Mouse (Mus musculus) lung, postnatal 14 days (tissue): ENCODE measurements around the gene Mettl26.
"Not testable (repeated sequence)": the region's sequence is repeated elsewhere in the genome, so short reads cannot be mapped to it uniquely, and the experiment has no call there.

Source experiments
- DNase-seq: peaks from one replicate; pipeline ENCODE4 v3.0.0; 2021

The Mettl26 gene

DNA sequence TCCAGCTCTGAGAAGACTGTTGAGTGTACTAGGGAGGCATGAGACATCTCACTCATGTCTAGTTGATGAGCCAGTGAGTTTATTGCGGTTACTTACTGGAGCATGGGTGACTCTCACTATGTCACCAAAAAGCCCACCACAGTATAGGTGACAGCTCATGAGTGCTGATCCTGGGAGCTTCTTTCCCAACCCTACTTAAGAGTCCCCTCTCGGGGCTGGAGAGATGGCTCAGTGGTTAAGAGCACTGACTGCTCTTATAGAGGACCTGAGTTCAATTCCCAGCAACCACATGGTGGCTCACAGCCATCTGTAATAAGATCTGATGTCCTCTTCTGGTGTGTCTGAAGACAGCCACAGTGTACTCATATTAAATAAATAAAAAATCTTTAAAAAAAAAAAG is 4.9 kb upstream of the Mettl26 start:
- no peak for DNase-seq

DNA sequence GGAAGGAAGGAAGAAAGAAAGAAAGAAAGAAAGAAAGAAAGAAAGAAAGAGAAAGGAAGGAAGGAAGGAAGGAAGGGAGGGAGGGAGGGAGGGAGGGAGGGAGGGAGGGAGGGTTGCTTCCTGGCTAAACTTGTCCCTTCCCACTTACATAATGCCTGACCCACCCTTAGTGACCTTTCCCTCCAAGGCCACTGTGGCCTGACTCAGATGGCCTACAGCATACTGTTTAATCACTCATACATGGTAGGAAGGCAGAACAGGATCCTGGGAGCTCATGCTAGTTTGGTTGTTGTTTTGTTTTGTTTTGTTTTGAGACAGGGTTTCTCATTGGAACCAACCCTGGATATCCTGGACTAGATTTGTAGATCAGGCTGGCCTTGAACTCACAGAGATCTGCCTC is 3.3 kb upstream of the Mettl26 start:
- DNase-seq = not testable (repeated sequence)

DNA sequence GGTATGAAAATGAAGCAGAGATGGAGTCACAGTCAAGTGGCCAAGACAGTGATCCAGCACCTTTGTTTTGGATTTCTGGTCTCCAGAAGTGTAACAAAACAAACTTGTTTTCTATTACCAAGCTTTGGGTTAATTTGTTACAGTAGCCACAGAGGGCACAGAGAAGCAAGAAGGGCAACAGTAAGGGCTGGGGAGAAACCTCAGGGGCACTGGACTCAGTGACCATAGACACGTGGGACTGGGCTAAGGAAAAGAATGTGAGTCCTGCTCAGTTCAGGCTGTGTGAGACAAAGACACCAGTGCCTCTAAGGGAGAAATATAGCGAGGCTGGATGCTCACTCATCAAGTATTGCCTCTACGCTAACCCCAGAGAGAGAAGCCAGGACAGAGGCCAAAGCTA is 2.2 kb upstream of the Mettl26 start:
- no peak for DNase-seq

DNA sequence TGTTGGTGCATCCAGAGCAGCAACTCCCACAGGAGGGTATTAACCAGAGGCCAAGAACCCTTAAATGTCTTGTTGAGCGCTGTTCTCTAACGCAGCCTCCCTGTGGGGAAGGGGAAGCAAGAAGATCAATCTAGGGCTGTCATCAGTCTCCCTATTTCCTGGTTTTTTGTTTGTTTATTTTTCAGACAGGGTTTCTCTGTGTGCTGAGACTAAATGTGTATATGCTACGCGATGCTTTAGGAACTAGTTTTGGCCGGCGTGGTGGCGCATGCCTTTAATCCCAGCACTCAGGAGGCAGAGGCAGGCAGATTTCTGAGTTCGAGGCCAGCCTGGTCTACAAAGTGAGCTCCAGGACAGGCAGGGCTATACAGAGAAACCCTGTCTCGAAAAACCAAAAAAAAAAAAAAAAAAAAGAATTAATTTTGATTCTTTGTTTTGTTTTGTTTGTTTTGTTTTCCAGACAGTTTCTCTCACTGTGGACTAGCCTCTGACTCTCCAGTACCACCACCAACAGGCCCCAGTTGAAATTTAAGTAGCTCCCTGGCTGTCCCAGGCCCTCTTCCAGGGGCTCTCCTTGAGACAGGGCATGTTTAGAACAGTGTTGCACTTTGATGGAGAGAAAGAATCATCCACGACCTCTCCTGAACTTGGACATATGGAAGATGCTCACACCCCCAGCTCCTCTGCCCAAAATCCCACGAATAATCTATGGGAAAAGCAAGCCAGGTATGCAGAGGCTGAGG is 1.3 kb upstream of the Mettl26 start:
- no peak for DNase-seq

DNA sequence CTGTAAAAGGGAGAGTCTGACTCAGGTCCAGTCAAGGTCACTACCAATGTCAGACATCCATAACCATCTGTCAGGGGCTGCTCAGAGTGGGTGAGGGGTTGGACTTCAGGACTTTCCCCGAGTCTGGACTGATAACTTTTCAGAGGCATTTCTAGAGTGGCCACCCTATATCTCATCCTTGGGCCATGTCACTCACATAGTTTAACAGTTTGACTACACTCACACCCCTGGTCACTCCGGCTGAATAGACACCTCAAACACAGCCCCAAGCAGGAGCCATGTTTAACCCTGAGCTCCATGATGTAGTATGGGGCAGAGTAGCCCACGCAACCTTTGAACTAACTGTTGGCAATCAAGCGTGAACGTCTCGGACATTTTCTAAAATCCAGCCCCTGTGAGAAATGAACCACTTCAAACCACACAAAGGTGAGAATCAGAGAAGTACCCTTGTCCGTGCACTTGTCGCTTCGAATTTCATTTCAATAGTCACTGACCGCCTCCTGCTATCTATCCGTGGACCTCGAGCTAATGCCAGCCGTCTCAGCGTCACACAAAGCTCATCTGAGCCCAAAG is 640 bp upstream of the Mettl26 start:
- no peak for DNase-seq

DNA sequence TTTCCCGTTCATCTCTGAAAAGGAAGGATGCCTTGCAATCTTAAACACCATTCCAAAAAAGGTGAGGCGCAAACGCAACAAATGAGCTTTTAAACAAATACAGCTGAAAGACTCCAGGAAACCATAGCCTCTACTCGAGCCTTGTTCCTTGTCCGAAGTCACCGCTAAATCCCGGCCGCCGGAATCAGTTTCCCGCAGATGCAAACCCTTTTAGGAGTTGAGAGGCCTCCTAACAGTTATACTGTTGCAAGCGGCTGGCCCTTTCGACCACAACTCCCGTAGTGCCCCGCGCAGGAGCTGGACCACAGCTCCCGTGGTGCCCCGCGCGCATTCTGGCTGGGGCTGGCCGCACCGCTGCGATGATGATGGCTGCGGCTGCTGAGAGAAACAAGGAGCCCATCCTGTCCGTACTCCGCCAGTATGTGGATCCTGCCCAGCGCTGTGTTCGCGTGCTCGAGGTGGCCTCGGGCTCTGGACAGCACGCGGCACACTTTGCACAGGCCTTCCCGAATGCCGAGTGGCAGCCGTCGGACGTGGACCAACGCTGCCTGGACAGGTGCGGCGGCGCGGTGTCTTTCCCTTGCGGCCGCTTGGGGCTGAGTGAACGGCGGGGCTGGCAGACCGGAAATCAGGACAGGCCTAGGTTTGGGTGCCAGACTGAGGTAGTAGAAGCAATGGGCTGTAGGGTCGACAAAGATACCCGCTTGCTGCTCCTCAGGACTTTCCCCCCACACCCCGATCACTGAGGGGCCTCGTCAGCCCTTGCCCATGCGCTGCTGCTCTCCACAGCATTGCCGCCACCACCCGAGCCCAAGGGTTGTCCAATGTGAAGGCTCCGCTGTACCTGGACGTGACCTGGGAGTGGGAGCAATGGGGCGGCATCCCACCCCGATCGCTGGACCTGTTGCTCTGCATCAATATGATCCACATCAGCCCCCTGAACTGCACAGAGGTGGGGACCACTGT is 580 bp downstream of the Mettl26 start:
- peak; percentile 88 for DNase-seq

DNA sequence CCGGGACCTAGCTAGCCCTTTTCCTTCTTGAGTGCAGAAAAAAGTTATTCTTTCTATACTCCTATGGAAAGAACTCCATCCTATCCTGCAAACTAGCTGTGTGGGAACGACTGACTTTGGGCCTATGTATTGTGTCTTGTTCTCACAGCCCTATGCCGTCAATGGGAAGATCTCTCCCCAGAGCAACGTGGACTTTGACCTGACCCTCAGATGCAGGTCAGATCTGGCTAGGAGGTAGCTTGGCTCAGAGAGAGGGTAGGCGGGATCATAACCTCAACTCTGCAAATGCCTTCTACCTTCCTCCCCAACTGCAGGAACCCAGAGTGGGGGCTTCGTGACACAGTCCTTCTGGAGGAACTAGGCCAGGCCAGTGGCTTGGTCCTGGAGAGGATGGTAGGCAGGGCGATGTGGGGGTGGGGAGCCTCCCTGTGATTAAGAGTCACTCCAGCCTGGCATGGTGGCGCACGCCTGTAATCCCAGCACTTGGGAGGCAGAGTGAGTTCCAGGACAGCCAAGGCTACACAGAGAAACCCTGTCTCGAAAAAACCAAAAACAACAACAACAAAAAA is 1.6 kb downstream of the Mettl26 start:
- DNase-seq = no peak

DNA sequence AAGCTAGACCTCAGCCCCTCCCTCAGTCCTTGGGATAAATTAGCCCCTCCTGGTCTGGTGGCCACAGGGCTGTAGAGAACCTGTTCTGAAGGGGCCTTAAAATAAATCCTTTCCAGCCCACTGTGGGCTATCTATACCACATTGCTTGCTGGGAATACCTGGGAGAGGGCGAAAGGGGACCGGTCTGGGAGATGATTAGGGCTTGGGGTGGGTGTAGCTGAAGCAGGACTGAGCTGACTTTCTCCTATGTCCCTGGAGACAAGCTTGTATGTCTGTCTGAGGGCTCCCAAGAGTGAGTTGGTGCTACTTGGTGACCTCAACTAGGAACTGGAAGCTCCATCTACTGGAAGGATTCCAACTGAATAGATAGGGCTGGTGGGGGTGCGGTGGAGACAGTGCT is 2.2 kb downstream of the Mettl26 start:
- DNase-seq = no peak

DNA sequence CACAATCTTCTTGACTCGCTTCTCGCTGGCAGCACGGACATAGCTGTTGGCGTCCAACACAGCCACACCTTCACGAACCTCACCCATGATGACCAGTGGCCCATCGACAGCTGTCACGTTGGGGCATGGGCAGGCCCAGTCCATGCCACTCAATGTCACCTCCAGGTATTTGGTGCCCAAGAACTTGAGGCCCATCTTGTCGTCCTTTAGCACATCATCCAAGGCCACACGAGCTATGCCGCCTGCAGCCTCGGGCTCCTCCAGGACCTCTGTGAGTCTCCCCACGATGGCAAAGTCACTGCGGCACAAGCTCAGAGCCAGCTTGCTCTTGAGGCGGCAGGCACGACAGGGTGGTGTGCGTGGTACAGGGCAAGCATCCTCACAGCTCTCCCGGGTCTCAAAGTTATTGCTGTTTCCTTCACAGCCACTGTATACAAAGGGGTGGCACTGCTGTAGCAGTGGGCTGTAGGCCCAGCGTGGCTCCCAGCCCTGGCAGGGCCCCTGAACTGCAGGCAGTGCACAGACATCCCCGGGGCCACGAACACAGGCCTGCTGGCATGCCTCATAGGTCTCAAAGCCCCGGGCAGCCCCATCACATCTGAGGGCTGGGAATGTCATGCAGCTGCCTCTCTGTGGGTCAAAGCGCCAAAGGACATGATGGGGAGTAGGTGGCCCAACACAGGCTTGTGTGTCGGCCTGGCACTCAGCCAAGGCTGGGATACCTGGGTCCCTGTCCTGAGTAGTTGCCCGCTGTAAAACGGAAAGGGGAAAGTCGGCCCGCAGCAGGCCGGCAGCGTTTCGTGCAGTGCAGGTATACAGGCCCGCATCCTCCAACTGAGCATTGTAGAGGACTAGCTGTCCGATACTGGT is 3.1 kb downstream of the Mettl26 start:
- no peak for DNase-seq

DNA sequence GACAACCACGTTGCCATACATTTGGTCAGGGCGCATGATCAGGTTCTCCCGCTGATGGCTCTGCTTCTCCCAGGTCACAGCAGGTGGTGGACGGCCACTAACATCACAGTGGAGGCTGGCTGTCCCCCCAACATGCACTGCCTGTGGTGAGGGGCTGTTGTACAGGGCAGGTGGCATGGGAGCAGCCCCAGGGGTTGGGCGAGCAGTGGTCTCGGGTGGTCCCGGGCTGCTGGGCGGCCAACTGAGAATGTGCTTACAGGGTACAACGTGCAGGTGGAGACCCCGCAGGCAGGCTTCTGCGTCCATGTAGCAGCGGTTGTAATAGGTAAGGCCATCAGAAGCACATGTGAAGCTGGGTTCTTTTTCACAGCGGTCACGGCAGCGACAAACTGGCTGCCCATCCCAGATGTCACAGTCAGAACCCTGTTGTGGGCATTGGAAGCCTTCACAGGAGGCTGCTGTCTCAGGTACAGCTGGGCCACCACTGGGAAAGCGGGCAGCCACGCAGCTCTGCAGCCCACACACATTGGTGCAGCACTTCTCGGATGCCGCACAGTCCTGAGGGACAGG is 3.8 kb downstream of the Mettl26 start:
- no peak for DNase-seq

DNA sequence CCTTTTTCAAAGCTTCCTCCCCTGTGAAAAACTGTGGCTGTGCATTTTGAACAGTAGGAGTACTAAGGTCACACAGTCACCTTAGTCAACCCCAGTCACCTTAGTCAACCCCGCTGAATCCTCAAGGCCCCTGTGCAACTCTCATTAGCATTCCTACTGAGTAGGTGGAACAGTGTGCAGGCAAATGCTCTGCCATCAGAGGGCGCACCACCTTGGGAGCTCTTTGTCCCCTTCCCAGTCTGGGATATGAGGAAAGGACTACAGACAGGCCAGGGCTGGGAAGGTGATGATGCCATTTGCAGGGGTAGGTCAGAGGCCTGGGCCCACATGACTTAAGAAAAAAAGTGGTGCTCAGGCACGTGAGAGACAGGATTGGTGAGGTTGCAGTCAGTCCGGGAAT is 4.4 kb downstream of the Mettl26 start:
- DNase-seq = peak; percentile 35

DNA sequence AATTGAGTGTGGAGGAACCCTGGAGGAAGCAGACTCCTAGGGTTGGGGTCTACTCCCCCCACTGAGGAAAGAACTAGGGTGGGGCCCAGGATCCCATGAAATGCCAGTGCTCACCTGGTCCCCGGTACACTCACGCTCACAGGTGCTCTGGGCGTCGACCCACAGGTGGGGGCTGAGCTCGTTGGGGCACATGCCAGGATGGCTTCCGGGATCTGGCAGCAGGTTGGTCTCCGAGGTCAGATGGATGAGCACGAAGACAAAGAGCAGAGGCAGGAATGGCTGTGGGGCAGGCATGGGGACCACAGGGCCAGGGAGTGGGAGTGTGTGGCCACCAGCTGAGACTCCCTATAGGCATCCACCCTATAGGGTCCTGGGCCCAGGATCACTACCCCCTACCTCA is 4.9 kb downstream of the Mettl26 start:
- DNase-seq = no peak

DNA sequence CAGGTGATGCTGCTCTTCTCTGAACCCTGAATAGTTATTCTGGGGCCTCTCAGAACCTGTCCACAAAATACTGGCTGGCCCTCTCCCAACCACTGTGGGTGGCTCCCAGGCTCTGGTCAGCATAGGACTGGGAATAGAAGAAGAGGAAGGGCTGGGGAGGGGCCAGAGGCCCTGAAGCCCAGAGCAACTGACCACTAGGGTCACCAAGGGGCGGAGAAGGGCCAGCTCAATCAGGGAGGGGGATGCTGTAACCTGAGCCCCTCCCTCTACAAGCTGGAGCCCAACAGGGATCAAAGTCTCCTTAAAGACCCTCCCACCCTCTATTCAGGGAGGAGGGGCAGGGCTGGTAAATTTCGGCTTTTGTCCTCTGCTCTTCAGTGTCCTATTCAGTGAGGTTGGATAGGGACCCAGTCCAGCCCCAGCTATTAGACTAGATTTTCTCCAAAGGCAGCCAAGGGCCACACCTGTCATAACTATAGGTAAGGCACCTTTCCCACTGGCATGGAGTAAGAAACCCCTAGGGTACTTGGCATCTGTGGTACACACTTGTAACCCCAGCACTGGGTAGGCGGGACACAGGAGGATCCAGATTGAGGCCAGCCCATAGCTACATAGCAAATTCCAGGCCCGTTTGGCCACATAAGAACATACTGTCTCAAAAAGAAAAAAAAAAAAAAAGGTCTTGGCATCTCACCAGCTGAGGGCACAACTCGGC is 5.5 kb downstream of the Mettl26 start, which contains the start of gene Wfikkn1:
Wfikkn1 (minus strand) TSS at position 663 of the 715 bp plus-strand sequence.
- no peak for DNase-seq

DNA sequence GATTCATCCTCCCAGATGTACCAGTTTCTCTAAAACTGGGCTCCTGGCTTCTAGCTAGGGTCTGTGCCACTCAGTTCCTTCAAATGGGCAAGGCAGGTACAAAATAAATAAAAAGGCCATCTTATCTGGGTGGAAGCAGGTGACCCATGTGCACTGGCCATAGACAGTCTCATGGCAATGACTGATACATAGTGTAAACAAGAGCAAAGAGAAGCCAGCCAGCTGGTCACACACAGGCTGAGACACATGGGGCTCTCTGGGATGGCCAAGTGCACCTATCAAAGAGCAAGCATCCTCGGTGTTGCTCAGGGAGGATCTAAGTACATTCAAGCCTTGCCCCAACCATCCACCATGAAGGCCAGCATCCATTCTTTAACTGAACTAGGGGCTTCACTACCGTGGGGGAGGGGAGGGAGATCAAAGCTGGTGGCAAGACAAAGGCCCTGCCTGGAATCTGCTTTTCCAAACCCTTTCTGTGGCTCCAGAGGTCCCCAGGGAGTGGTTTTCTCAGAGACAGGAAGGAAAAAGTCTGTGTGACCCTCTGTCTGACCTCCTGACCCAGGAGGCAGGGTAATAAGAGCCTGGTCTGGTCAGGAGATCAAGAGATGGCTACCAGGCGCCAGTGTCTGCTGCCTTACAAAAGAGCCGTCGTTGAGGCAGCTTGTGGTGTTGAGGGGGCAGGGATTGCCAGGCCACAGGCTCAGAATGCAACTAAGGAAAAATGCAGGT is 6.2 kb downstream of the Mettl26 start:
- no peak for DNase-seq

DNA sequence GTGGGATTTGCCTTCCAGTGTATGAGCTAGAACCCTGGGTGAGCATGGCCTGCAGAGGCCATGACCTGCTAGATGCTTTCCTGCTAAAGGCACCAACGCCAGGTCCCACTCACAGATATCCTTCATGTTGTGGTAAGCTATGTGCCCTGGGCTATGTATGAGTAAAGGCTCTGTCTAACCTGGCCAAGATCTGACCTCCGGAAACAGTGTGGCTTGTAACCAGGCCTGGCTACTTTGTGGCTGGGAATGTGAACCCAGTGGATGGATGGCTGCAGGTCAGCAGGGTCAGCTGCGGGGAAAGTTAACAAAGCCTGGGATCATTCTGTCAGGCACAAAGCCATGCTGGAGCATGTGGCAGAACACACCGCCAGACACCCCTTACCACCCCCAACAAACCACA is 6.8 kb downstream of the Mettl26 start:
- DNase-seq = no peak

DNA sequence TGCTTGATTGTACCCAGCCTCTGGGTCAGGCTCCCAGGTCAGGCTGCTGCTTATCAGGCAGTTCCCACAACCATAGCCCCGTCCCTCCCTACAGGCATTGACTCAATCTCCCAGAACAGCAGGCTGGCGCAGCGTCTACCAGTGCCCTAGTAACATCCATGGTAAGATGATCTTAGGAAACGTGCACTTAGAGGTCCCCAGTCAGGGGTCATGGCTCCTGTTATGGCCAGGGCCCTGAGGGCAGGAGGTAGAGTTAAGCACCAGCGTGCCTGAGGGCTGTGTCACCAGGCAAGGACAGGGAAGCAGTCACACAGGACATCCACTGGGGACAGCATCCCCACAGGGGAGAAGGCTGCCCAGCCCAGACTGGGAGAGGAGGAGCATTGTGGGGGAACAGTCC is 7.4 kb downstream of the Mettl26 start:
- no peak for DNase-seq

DNA sequence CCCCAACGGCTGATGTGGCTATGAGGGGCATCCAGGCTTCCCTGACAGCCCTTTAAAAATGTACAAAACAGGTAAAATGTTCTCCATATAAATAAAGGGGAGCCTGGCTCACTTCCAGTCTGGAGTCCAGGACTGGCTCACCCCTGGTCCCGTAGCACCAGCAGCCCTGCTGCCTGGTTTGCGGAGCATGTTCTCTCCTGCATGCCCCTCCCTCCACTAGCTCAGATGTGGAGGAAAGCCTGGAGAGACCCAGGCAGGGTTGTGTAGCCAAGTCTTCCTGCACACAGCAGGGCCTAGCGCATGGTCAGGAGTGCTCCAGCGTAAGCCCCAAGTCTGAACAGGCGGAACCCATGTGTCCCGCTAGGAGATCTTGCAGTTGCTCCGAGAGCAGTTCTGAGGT is 8.4 kb downstream of the Mettl26 start:
- DNase-seq = no peak

DNA sequence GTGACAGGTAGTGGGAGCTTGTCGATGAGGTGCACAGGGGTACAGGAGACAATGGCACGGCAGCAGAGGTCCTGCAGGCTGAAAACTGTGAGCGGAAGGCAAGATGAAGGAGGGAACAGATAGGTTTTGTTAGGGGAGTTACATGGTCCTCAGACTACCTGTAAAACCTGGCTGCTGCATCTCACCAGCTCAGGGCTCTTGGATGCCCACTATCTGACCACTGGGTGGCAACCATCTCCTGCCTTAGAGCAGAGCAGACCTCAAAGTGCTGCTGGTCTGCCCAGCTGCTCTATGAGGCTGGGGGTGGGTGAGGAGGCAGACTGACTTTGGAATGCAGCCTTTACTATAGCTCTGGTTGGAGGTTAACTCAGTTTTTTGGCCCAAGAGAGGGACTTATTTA is 8.9 kb downstream of the Mettl26 start:
- no peak for DNase-seq

DNA sequence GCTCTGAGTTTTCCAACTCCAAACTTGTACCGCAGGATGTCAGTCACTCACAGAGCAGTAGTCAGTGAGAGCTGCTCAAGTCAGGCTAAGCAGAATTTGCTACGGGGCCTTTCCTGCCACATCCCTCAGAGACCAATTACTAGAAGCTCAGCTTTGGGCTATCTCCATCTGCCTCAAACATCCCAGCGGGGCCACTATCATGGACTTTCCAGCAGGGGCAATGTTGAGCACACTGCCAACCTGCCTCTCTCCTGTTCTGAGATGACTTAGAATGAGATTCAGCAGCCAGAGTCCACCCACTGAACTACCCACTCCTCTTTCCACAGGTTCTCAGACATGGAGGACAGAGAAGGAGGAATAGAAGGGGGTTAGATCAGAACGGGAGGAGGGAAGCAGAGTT is 10.8 kb downstream of the Mettl26 start:
- no peak for DNase-seq

DNA sequence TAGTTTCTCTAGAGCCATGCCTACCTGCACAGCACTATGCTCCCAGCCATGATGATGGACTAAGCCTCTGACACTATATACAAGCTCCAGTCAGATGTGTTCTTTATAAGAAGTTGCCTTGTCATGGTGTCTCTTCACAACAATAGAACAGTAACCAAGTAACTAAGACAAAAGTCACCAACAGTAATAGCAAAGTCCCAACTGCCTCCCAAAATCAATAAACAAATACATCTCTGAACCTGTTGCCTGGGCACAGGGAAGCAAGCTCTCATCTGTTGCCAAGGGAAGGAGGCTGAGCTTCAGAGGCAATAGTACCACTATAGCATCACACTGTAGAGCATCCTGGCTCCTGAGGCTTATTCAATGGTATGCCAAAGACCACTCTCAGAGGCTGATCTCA is 11.9 kb downstream of the Mettl26 start:
- no peak for DNase-seq

DNA sequence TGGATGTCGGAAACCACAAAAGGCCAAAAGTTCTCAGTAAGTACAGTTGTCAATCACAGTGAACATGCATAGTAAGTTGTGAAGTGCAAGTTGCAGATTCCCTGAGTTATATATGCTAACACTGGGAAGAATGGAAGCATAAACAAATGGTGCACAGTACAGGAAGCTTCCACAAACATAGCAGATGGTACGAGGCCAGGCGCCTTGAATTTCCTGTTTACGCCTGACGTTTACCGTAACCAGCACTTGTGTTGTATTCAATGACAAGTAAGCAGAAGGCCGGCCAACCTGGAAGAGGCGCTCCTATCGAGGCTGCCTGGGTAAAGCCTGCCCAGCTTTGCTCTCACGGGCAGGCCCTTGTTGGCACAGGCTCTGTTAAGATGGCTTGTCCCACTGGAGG is 12.6 kb downstream of the Mettl26 start:
- peak; percentile 49 for DNase-seq
